Mouse (Mus musculus) midbrain, embryonic 15.5 days (tissue): ENCODE measurements at regions not wholly inside any gene's neighbourhood (a gene's known extent, or its start where the extent isn't known, plus 50 kb on each side); places are given as distances from the start of the nearest gene placed in this dataset.

ENCODE experiments used
- ATAC-seq: fragments of 200-750 bp; cut with Nextera tagmentation; replicated peaks from 2 replicates; pipeline ENCODE4 v1.8.0; 2017; ENCODE audit warnings: moderate TSS enrichment
- H3K27ac ChIP-seq: fragments of 300-500 bp; sonication (generic); 2 replicates; pipeline ENCODE4 v1.5.1; 2015; ENCODE audit warnings: mild to moderate bottlenecking, inconsistent platforms
- H3K27me3 ChIP-seq: fragments of 300-500 bp; sonication (generic); replicated peaks from 2 replicates; pipeline ENCODE4 v1.6.1; 2015; ENCODE audit warnings: inconsistent platforms
- H3K36me3 ChIP-seq: fragments of 300-500 bp; sonication (generic); replicated peaks from 2 replicates; pipeline ENCODE4 v1.6.1; 2015; ENCODE audit warnings: inconsistent platforms
- H3K4me1 ChIP-seq: fragments of 300-500 bp; sonication (generic); 2 replicates; pipeline ENCODE4 v1.6.1; 2015; ENCODE audit warnings: inconsistent platforms
- H3K4me2 ChIP-seq: fragments of 300-500 bp; sonication (generic); 2 replicates; pipeline ENCODE4 v1.6.1; 2015; ENCODE audit warnings: inconsistent platforms, mild to moderate bottlenecking, moderate library complexity
- H3K4me3 ChIP-seq: fragments of 300-500 bp; sonication (generic); 2 replicates; pipeline ENCODE4 v1.5.1; 2015; ENCODE audit warnings: mild to moderate bottlenecking, inconsistent platforms
- H3K9ac ChIP-seq: fragments of 300-500 bp; sonication (generic); 2 replicates; pipeline ENCODE4 v1.6.1; 2015; ENCODE audit warnings: mild to moderate bottlenecking, inconsistent platforms
- H3K9me3 ChIP-seq: fragments of 300-500 bp; sonication (generic); 2 replicates; pipeline ENCODE4 v1.6.1; 2016; ENCODE audit warnings: inconsistent platforms
- WGBS: fragments of 180-500 bp; shearing (Covaris S2); methylation state at CpG from one replicate; pipeline ENCODE4 v1.1.7; 2015; ENCODE audit warnings: mixed read lengths; 5-methylcytosine and 5-hydroxymethylcytosine counted together

DNA sequence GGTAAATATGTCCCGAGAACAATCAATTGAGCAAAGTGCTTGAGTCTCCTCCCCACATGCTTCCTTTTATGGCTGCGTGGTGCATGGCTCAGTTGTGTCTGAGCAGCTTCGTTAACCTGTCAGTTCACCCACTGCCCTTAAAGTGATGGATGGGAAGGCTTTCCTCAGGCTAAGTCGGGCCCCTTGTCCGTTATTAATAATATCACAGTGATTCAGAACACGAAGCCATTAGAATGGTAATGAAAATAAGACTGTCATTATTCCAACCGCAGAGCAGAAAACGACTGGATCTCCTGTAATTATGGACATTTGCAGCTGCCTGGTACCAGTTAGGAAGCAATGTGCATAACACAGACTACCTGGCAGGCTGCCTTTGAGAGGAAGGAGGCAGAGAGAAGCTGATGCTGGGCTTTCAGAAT is 375.9 kb downstream of the Med10 start:
- H3K9ac ChIP-seq = no peak overlapping the region
- 0 out of 2 replicates have a peak, but pooled peaks have one; percentile 33 for ATAC-seq
- no peaks in the 10 kb centered on the region for H3K9me3 ChIP-seq
- H3K4me1 ChIP-seq = no peaks in the 10 kb centered on the region
- no peak overlapping the region for H3K4me3 ChIP-seq
- whole genome bisulfite sequencing = 34% methylated on average over 8 of the region's 8 CpGs
- no peak overlapping the region for H3K27ac ChIP-seq
- no peak overlapping the region for H3K4me2 ChIP-seq
- no peaks in the 10 kb centered on the region for H3K27me3 ChIP-seq
- H3K36me3 ChIP-seq = no peaks in the 10 kb centered on the region

DNA sequence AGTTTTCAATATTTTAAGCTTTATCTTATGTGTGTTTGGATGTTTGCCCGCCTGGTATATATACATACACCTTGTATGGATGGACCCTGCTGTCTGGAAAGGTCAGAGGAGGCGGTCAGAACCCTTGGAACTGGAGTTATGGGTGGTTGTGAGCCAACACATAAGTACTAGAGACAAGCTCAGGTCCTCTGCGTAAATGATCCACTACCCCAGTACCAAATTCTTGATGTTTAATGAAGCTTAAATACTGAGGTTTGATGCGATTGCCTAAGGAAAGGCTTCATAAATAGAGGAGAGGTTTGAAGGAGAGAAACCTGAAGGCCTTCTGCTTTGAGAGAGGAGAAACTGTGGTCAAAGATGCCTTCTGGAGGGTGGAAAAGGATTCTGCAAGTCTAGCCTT is 388.8 kb downstream of the Med10 start:
- Histone ChIP-seq H3K4me2 (no peak overlapping the region), H3K9me3 (no peaks in the 10 kb centered on the region), H3K9ac (no peak overlapping the region), H3K36me3 (no peaks in the 10 kb centered on the region), H3K4me3 (no peak overlapping the region), H3K4me1 (no peaks in the 10 kb centered on the region), H3K27ac (no peak overlapping the region), H3K27me3 (no peaks in the 10 kb centered on the region)
- 82% methylated on average over 4 of the region's 4 CpGs for WGBS
- no peak for ATAC-seq

DNA sequence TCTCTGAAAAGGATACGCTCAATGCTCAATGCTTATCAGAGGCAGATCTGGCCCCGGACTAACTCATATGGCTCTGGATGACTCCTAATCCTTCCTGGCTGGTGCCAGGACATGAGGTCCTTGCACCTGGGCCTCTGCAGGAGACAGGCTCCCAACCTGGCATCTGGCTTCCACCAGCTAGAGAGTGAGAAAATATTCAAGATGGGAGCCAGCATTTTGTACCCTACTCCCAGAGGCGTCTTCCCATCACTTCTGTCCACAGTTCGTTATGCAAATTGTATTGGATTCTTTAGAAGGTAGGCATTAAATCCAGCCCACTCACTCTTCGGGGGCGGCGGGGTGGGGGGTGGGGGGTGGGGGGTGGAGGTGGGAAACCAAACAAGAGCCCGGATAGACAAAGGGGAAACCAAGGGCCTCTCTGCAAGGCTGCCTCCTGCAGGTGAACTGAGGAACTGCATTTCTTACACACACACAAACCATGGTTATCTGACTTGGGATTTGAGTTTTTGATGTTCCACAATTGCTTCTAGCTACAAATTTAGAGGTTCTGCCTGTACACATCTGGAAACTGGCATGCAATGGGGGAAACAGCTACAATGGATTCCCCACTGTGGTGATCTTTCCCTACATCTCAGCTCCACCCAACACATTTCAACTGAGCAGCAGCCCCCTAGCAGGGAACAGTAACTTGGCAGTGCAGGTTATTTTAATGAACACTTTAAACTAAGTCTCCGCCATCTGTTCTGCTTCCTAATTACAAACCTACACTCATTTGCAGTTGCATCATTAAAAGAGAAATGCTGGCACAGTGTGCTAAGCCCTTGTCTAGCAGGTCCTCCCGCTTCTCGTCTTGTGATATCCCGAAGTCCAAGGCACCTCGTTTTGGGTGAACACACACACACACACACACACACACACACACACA is 390.2 kb downstream of the Med10 start:
- Histone ChIP-seq H3K27ac (no peak overlapping the region), H3K4me3 (no peak overlapping the region), H3K27me3 (no peaks in the 10 kb centered on the region), H3K4me1 (peaks cover 6% of the 10 kb centered on the region; the same call in 1 of the 2 replicates), H3K4me2 (no peak overlapping the region), H3K9ac (no peak overlapping the region), H3K36me3 (no peaks in the 10 kb centered on the region), H3K9me3 (no peaks in the 10 kb centered on the region)
- 74% methylated on average over 13 of the region's 13 CpGs for WGBS
- ATAC-seq = peak; percentile 39; the same call in 1 of the 2 replicates

DNA sequence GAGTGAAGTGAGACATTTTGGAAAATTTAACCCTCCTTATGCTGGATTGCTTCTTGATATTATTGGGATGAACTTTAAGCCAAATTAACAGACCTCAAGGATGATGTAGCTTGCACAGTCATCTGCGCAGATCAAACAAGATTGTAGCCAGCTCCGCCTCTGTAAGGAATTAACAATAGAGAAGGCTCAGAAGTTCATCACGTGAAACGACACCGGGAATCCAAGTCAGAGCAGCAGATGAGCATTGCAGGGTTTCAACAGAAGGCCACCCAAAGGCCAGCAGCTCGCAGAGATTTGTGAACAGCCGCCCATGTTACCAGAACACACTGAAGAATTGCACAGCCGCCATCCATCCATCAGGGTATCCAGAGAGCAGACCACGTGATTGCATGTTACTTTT is 391.1 kb downstream of the Med10 start:
- ATAC-seq = no peak
- H3K27me3 ChIP-seq = no peaks in the 10 kb centered on the region
- H3K4me2 ChIP-seq = no peak overlapping the region
- no peaks in the 10 kb centered on the region for H3K9me3 ChIP-seq
- H3K27ac ChIP-seq = no peak overlapping the region
- no peaks in the 10 kb centered on the region for H3K36me3 ChIP-seq
- peaks cover 6% of the 10 kb centered on the region; the same call in 1 of the 2 replicates for H3K4me1 ChIP-seq
- 77% methylated on average over 9 of the region's 9 CpGs for WGBS
- no peak overlapping the region for H3K9ac ChIP-seq
- no peak overlapping the region for H3K4me3 ChIP-seq

DNA sequence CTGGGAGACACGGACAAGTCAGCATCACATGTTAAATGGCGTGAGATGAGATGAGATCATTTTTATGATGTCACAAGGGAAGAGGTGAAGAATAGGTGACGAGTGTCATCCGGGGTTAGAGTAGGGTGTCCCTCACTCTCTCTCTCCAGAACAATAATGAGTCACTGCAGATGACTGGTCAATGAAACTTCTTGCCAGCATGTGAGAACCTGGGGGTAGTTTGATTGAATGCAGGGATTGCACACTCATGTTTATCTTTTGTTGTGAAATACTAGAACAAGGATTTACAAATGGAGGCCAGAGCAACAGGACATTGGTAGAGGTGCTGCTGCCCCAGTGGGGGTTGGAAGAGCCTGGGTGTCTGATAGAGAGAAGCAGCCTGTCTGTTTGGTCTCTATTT is 393.7 kb downstream of the Med10 start:
- Histone ChIP-seq H3K9ac (no peak overlapping the region), H3K4me1 (peaks cover 8% of the 10 kb centered on the region; the same call in 1 of the 2 replicates), H3K9me3 (no peaks in the 10 kb centered on the region), H3K27me3 (no peaks in the 10 kb centered on the region), H3K27ac (no peak overlapping the region), H3K4me3 (no peak overlapping the region), H3K36me3 (no peaks in the 10 kb centered on the region), H3K4me2 (no peak overlapping the region)
- 90% methylated on average over 4 of the region's 4 CpGs for WGBS
- no peak for ATAC-seq

DNA sequence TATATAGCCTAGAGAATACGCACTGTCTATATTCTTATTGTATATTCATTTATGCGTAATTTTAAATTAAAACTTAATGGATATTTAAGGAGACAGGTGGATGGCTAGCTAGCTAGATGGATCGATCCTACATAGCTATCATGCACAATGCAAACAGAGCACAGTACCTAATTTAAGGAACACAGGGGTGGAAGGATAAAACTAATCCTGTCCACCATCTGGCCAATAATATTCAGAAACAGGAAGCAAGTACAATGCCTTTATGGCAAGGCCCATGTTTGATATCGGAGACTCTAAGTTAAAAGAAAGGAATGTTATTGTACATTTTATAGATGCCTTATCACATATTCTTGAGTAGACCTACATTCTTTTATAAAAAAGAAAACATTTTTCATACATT is 396.4 kb downstream of the Med10 start:
- Histone ChIP-seq H3K36me3 (no peaks in the 10 kb centered on the region), H3K4me2 (no peak overlapping the region), H3K27ac (no peak overlapping the region), H3K9me3 (no peaks in the 10 kb centered on the region), H3K9ac (no peak overlapping the region), H3K4me1 (peaks cover 8% of the 10 kb centered on the region; the same call in 1 of the 2 replicates), H3K27me3 (no peaks in the 10 kb centered on the region), H3K4me3 (no peak overlapping the region)
- ATAC-seq = no peak
- WGBS = 82% methylated on average over 4 of the region's 4 CpGs

DNA sequence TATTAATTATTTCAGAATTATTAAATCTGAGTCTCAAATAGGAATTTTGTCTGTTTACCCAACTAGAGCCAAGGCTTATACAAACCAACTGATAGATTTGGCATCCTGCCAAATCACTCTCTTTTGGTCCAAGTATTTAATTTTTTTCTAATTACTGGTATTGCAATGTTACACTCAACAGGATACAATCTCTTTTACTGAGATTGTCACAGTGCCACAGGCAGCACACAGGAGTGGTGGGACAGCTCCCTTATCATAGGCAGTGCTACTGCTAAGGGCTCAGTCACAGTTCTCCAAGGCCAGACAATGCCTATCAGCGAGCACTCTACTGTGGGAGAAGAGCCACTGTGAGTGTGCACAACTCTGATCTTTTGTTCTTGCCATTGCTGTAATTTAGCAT is 396.9 kb downstream of the Med10 start:
- 0 out of 2 replicates have a peak overlapping the region, but pooled peaks have one; percentile 15 for H3K27ac ChIP-seq
- no peaks in the 10 kb centered on the region for H3K27me3 ChIP-seq
- no peaks in the 10 kb centered on the region for H3K36me3 ChIP-seq
- peaks cover 8% of the 10 kb centered on the region; the same call in 1 of the 2 replicates for H3K4me1 ChIP-seq
- no peak overlapping the region for H3K4me3 ChIP-seq
- no peak overlapping the region for H3K9ac ChIP-seq
- no peaks in the 10 kb centered on the region for H3K9me3 ChIP-seq
- peak; percentile 69; the same call in 1 of the 2 replicates for ATAC-seq
- no peak overlapping the region for H3K4me2 ChIP-seq
- 81% methylated on average over 1 of the region's 1 CpGs for WGBS

DNA sequence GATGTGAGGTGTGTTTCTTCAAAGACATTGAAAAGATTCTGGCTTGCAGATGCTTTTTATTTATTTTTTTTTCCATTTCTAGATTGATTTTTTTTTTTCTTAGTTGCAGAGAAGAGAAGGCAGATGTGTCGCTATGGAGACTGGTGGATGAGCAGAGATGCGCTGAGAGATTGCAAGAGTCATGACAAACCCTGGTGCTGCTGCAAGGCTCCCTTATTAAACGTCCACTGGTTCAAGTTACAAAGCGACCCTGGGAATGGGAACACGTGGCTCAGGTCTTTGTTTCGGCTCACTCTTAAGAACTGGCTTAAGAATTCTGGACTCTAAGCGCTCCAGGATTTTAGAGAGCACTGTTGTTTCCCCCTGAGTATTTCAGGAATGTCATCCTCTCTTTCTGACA is 403.1 kb downstream of the Med10 start:
- no peaks in the 10 kb centered on the region for H3K36me3 ChIP-seq
- no peak overlapping the region for H3K4me2 ChIP-seq
- peak; percentile 48; the same call in 1 of the 2 replicates for ATAC-seq
- H3K9ac ChIP-seq = no peak overlapping the region
- 13% methylated on average over 7 of the region's 7 CpGs for WGBS
- H3K4me1 ChIP-seq = peaks cover 8% of the 10 kb centered on the region; the same call in 1 of the 2 replicates
- no peaks in the 10 kb centered on the region for H3K27me3 ChIP-seq
- no peak overlapping the region for H3K27ac ChIP-seq
- H3K4me3 ChIP-seq = no peak overlapping the region
- H3K9me3 ChIP-seq = no peaks in the 10 kb centered on the region

DNA sequence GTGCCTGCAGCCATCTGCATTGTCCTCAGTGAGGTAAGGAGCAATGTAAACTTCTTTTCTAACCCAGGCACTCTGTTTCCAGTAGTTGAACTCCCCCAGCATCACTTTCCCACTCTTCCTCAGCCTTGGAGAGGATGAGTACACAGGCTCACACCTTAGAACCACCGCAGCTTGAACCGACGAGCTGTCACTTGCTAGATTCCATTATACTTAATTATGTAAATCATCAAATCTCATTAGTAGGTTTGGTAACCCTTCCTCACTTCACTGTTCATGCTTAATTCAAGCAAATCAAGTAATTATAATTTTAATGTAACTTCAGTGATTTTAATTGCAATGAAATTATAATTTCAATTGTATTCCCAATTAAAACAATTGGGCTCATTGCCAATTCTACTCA is 408.0 kb downstream of the Med10 start:
- Histone ChIP-seq H3K27me3 (no peaks in the 10 kb centered on the region), H3K4me2 (no peak overlapping the region), H3K4me1 (peaks cover 3% of the 10 kb centered on the region; the same call in 1 of the 2 replicates), H3K9ac (no peak overlapping the region), H3K36me3 (no peaks in the 10 kb centered on the region), H3K27ac (no peak overlapping the region), H3K4me3 (no peak overlapping the region), H3K9me3 (no peaks in the 10 kb centered on the region)
- no peak for ATAC-seq
- 61% methylated on average over 3 of the region's 3 CpGs for WGBS

DNA sequence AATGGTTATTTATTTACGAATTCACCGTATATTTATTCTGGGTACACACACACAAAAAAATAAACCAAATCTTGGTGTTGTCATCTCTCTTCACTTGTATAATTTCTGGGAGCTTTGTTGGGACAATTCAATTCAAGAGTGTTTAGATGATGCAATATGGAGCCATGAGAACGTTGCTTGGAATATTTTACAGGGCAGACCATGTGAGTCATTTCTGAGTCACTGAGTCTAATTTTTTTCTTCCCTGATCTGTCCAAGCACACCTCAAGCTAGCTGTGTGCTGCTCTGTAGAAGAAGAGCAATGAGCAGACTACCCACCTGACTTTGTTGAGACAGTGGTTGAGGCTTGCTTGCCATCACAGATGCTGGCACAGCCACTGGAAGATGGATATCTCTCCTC is 410.8 kb downstream of the Med10 start:
- no peaks in the 10 kb centered on the region for H3K27me3 ChIP-seq
- H3K4me2 ChIP-seq = no peak overlapping the region
- no peak overlapping the region for H3K27ac ChIP-seq
- peaks cover 21% of the 10 kb centered on the region for H3K4me1 ChIP-seq
- no peaks in the 10 kb centered on the region for H3K36me3 ChIP-seq
- no peak overlapping the region for H3K4me3 ChIP-seq
- WGBS = 95% methylated on average over 3 of the region's 3 CpGs
- no peak overlapping the region for H3K9ac ChIP-seq
- H3K9me3 ChIP-seq = no peaks in the 10 kb centered on the region
- ATAC-seq = no peak

DNA sequence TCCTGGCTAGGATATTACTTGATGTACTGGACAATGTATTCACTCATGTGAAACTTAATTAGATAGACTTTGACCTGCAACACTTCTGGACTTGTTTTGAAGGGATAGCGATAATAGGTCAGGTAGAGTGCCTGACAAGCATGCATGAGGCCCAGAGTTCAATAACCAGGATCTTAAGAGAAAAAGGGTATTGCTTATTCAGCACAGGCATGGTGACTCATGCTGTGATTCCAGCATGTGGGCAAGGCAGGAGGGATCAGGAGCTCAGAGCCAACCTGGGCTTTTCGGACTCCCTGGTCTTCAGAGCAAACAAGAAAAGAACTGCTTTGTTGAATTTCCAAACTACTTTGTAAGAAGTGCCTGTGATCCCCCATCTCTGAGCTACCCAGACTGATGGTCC is 411.4 kb downstream of the Med10 start:
- no peak for ATAC-seq
- H3K4me1 ChIP-seq = peaks cover 21% of the 10 kb centered on the region
- H3K4me2 ChIP-seq = no peak overlapping the region
- no peaks in the 10 kb centered on the region for H3K36me3 ChIP-seq
- no peaks in the 10 kb centered on the region for H3K9me3 ChIP-seq
- H3K27ac ChIP-seq = no peak overlapping the region
- H3K9ac ChIP-seq = no peak overlapping the region
- WGBS = 73% methylated on average over 2 of the region's 2 CpGs
- H3K27me3 ChIP-seq = no peaks in the 10 kb centered on the region
- no peak overlapping the region for H3K4me3 ChIP-seq

DNA sequence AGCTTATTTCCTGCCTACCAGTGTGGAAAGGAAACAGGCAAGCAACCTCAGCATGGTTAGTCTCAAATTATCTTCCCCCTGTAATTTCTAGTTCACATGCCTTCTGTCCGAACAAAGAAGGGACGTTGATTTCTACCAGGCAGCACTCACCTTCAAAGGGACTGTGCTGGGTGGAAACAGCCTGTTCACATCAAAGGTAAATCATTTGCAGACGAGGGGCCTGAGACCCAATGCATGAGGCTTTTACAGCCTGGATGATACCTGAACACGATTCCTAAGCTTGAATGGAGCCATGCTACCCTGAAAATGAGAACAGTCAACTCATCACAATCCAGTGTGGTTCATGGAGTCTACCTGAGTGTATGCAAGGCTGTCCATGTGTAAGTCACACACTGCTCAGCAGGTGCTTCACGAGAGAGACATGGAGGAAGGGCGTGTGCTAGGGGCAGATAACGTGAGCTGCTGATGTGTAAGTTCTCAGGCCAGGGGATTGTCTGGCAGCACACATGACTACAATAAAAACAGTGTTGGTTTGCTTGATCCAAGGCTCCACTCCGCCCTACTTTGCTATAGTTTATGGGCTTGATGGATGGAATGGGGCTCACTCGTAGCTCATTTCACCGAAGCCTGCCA is 411.9 kb downstream of the Med10 start:
- Histone ChIP-seq H3K9ac (no peak overlapping the region), H3K4me2 (no peak overlapping the region), H3K9me3 (no peaks in the 10 kb centered on the region), H3K4me1 (peaks cover 21% of the 10 kb centered on the region), H3K4me3 (no peak overlapping the region), H3K36me3 (no peaks in the 10 kb centered on the region), H3K27ac (no peak overlapping the region), H3K27me3 (no peaks in the 10 kb centered on the region)
- WGBS = 86% methylated on average over 10 of the region's 10 CpGs
- no peak for ATAC-seq
